Mouse (Mus musculus): ENCODE data around the gene Nmur1. TPM values are rescaled to one million over a fixed set of nuclear protein-coding genes. Genes with fewer than 3 reads are reported as not detected.

Nmur1 gene
- not detected for total RNA-seq (2021)
- long read RNA-seq, experiment 1: 0 reads
- long read RNA-seq, experiment 2: 0 reads

GRCm38 (mm10) chr1:86426128-86426527 is at the start of gene Nmur1, which contains the start of gene Tex44:
Nmur1 (minus strand) TSS chr1:86426228.
Tex44 (plus strand) TSS chr1:86426329.
- DNase-seq (ENCODE audit: low spot score in 2 of 2): no peak

GRCm38 (mm10) chr1:86473109-86473760 is 47.2 kb upstream of the Nmur1 start:
- no peak for DNase-seq (ENCODE audit: low spot score in 2 of 2)

- DNase-seq (ENCODE audit: low spot score in 2 of 2): peak; percentile 63 to 75
Observed at GRCm38 (mm10) chr1:86472197-86472952, 46.3 kb upstream of the Nmur1 start.

- peak in 1 of 2 experiments; percentile 44 for DNase-seq (ENCODE audit: low spot score in 2 of 2)
Observed at GRCm38 (mm10) chr1:86471504-86471961, 45.5 kb upstream of the Nmur1 start.

GRCm38 (mm10) chr1:86470519-86471181 is 44.6 kb upstream of the Nmur1 start:
- peak in 1 of 2 experiments; percentile 70 for DNase-seq (ENCODE audit: low spot score in 2 of 2)

GRCm38 (mm10) chr1:86469876-86470275 is 43.8 kb upstream of the Nmur1 start:
- DNase-seq (ENCODE audit: low spot score in 2 of 2): no peak

GRCm38 (mm10) chr1:86467416-86467815 is 41.4 kb upstream of the Nmur1 start:
- DNase-seq (ENCODE audit: low spot score in 2 of 2): no peak

- peak in 1 of 2 experiments; percentile 19 for DNase-seq (ENCODE audit: low spot score in 2 of 2)
Observed at GRCm38 (mm10) chr1:86464875-86465224, 38.8 kb upstream of the Nmur1 start.

GRCm38 (mm10) chr1:86464223-86464874 is 38.3 kb upstream of the Nmur1 start:
- DNase-seq (ENCODE audit: low spot score in 2 of 2): no peak

- no peak for DNase-seq (ENCODE audit: low spot score in 2 of 2)
Observed at GRCm38 (mm10) chr1:86459371-86459770, 33.3 kb upstream of the Nmur1 start.

GRCm38 (mm10) chr1:86456892-86457581 is 31.0 kb upstream of the Nmur1 start:
- no peak for DNase-seq (ENCODE audit: low spot score in 2 of 2)

GRCm38 (mm10) chr1:86452713-86453112 is 26.7 kb upstream of the Nmur1 start:
- no peak for DNase-seq (ENCODE audit: low spot score in 2 of 2)

- DNase-seq (ENCODE audit: low spot score in 2 of 2): no peak
Observed at GRCm38 (mm10) chr1:86449966-86450365, 23.9 kb upstream of the Nmur1 start.

GRCm38 (mm10) chr1:86448272-86448671 is 22.2 kb upstream of the Nmur1 start:
- DNase-seq (ENCODE audit: low spot score in 2 of 2): peak in 1 of 2 experiments; percentile 34

- peak in 1 of 2 experiments; percentile 46 for DNase-seq (ENCODE audit: low spot score in 2 of 2)
Observed at GRCm38 (mm10) chr1:86447596-86448171, 21.7 kb upstream of the Nmur1 start.

GRCm38 (mm10) chr1:86443386-86444172 is 17.6 kb upstream of the Nmur1 start:
- DNase-seq (ENCODE audit: low spot score in 2 of 2): no peak

GRCm38 (mm10) chr1:86442832-86443231 is 16.8 kb upstream of the Nmur1 start:
- DNase-seq (ENCODE audit: low spot score in 2 of 2): no peak

GRCm38 (mm10) chr1:86441980-86442831 is 16.2 kb upstream of the Nmur1 start:
- DNase-seq (ENCODE audit: low spot score in 2 of 2): peak; percentile 91 to 93

- no peak for DNase-seq (ENCODE audit: low spot score in 2 of 2)
Observed at GRCm38 (mm10) chr1:86441724-86441979, 15.6 kb upstream of the Nmur1 start.

All from gastrocnemius, postnatal 4 days (tissue).